Mouse (Mus musculus) thymus, adult 2 months (tissue): ENCODE data around the gene D630045J12Rik. TPM values are rescaled to one million over a fixed set of nuclear protein-coding genes. Genes with fewer than 3 reads are reported as not detected.

Experiments used
- DNase-seq: peaks from one replicate; pipeline ENCODE4 v3.0.0; 2021
- H3K27ac ChIP-seq: fragments of 200-500 bp; 2 replicates; pipeline ENCODE4 v1.5.1; 2012; ENCODE audit warnings: low read length, control low read depth; ENCODE audit not compliant: control insufficient read depth, insufficient read depth
- H3K27me3 ChIP-seq: fragments of 200-500 bp; 2 replicates; pipeline ENCODE4 v1.6.1; 2012; ENCODE audit warnings: mild to moderate bottlenecking, low read length, moderate library complexity, mixed read lengths; ENCODE audit not compliant: control insufficient read depth, insufficient read depth
- H3K36me3 ChIP-seq: fragments of 200-500 bp; 2 replicates; pipeline ENCODE4 v1.6.1; 2012; ENCODE audit warnings: mild to moderate bottlenecking, low read length, moderate library complexity; ENCODE audit not compliant: control insufficient read depth, insufficient read depth
- H3K4me1 ChIP-seq: fragments of 200-500 bp; replicated peaks from 2 replicates; pipeline ENCODE4 v1.6.1; 2012; ENCODE audit warnings: low read length; ENCODE audit not compliant: control insufficient read depth, insufficient read depth
- H3K4me3 ChIP-seq: fragments of 200-500 bp; 2 replicates; pipeline ENCODE4 v1.5.1; 2012; ENCODE audit warnings: mild to moderate bottlenecking, low read length, control low read depth, moderate library complexity; ENCODE audit not compliant: control insufficient read depth, insufficient read depth
- CTCF ChIP-seq: fragments of 200-500 bp; IDR thresholded peaks from 2 replicates; pipeline ENCODE4 v1.5.1; 2012; ENCODE audit warnings: mild to moderate bottlenecking, control low read depth, low read length, moderate library complexity, borderline replicate concordance; ENCODE audit not compliant: control insufficient read depth, poor library complexity, insufficient read depth; ENCODE audit errors: extremely low read depth
- POLR2A ChIP-seq: fragments of 200-500 bp; IDR thresholded peaks from 2 replicates; pipeline ENCODE4 v1.6.1; 2012; ENCODE audit warnings: mild to moderate bottlenecking, low read length, control low read depth, moderate library complexity; ENCODE audit not compliant: control insufficient read depth, poor library complexity, insufficient read depth; ENCODE audit errors: extremely low read depth
- WGBS: fragments of 180-500 bp; shearing (Covaris S2); methylation state at CpG from one replicate; pipeline ENCODE4 v1.1.7; 2018; 5-methylcytosine and 5-hydroxymethylcytosine counted together
- polyA plus RNA-seq: library from polyadenylated mRNA; depleted of rRNA; stranded (reverse); fragments of >200 nt; gene quantifications from 2 replicates; pipeline ENCODE4 v1.2.3, GENCODE M21; 2012

Gene D630045J12Rik
- polyA plus RNA-seq, 1 experiment, result 0.82 TPM

DNA sequence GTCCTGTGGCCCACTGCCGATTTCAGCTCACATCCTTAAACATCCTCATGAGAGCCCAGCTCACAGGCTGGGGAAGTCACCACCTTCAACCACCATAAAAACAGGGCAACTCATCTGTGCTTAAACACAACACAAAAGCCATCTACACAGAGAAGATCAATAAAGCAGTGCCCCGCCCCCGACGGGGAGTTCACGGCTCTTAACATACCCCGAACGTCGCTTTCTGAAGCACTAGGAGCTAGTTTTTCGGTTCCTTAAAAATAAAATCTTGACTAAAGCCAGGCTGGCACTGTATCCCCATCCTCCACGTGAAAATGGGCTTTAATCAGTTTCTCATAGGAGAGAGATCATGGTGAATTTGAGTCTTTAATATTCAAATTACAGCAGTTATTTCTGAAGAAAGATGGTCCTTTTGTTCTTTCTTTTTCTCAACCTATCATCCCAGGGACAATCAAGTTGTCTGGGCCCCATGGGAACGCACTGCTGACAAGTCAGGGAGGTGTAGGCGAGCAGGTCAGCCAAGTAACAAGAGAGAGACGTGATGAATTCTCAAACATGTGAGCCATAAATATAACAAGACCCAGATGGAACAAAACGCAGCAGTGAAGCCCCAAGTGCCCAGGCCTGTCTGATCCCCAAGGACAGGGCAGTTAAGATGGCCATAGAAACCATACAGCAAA is 90.8 kb downstream of the D630045J12Rik start:
- WGBS, result 91% methylated on average over 14 of the region's 14 CpGs
- no peaks in the 10 kb centered on the region for H3K36me3 ChIP-seq
- DNase-seq, result no peak
- H3K27me3 ChIP-seq, result no peaks in the 10 kb centered on the region
- H3K4me1 ChIP-seq, result no peaks in the 10 kb centered on the region
- H3K27ac ChIP-seq, result no peak overlapping the region
- H3K4me3 ChIP-seq, result no peak overlapping the region
- no peak for TF ChIP-seq POLR2A
- TF ChIP-seq CTCF, result no peak

GRCm38 (mm10) chr6:38160556-38160955 is 93.3 kb downstream of the D630045J12Rik start:
- no peak for DNase-seq
- 68% methylated on average over 2 of the region's 2 CpGs for WGBS
- TF ChIP-seq POLR2A (no peak), CTCF (no peak)
- Histone ChIP-seq H3K36me3 (no peaks in the 10 kb centered on the region), H3K27ac (no peak overlapping the region), H3K27me3 (no peaks in the 10 kb centered on the region), H3K4me1 (no peaks in the 10 kb centered on the region), H3K4me3 (no peak overlapping the region)

- 22% methylated on average over 3 of the region's 3 CpGs for WGBS
- H3K4me1 ChIP-seq, result no peaks in the 10 kb centered on the region
- no peak for TF ChIP-seq CTCF
- TF ChIP-seq POLR2A, result no peak
- H3K27me3 ChIP-seq, result no peaks in the 10 kb centered on the region
- H3K36me3 ChIP-seq, result no peaks in the 10 kb centered on the region
- DNase-seq, result peak; percentile 75
- no peak overlapping the region for H3K4me3 ChIP-seq
- H3K27ac ChIP-seq, result no peak overlapping the region
Measured at GRCm38 (mm10) chr6:38160102-38160501, 93.7 kb downstream of the D630045J12Rik start.

- no peaks in the 10 kb centered on the region for H3K27me3 ChIP-seq
- no peak overlapping the region for H3K27ac ChIP-seq
- whole genome bisulfite sequencing, result 93% methylated on average over 4 of the region's 4 CpGs
- no peaks in the 10 kb centered on the region for H3K36me3 ChIP-seq
- no peaks in the 10 kb centered on the region for H3K4me1 ChIP-seq
- no peak overlapping the region for H3K4me3 ChIP-seq
- DNase-seq, result no peak
- TF ChIP-seq CTCF (no peak), POLR2A (no peak)
Measured at GRCm38 (mm10) chr6:38159576-38159975, 94.2 kb downstream of the D630045J12Rik start.

GRCm38 (mm10) chr6:38157925-38158324 is 95.9 kb downstream of the D630045J12Rik start:
- 97% methylated on average over 16 of the region's 16 CpGs for WGBS
- no peak for TF ChIP-seq POLR2A
- TF ChIP-seq CTCF, result no peak

GRCm38 (mm10) chr6:38156204-38156603 is 97.6 kb downstream of the D630045J12Rik start:
- Histone ChIP-seq H3K36me3 (no peaks in the 10 kb centered on the region), H3K27ac (no peak overlapping the region), H3K27me3 (no peaks in the 10 kb centered on the region), H3K4me3 (no peak overlapping the region), H3K4me1 (no peaks in the 10 kb centered on the region)
- DNase-seq, result no peak
- 94% methylated on average over 5 of the region's 5 CpGs for WGBS
- TF ChIP-seq CTCF, result no peak
- no peak for TF ChIP-seq POLR2A

More at GRCm38 (mm10) chr6:38157925-38158324, 95.9 kb downstream of the D630045J12Rik start:
- H3K4me3 ChIP-seq, result no peak overlapping the region
- no peaks in the 10 kb centered on the region for H3K4me1 ChIP-seq
- H3K27me3 ChIP-seq, result no peaks in the 10 kb centered on the region
- H3K36me3 ChIP-seq, result no peaks in the 10 kb centered on the region
- DNase-seq, result no peak
- H3K27ac ChIP-seq, result no peak overlapping the region

DNA sequence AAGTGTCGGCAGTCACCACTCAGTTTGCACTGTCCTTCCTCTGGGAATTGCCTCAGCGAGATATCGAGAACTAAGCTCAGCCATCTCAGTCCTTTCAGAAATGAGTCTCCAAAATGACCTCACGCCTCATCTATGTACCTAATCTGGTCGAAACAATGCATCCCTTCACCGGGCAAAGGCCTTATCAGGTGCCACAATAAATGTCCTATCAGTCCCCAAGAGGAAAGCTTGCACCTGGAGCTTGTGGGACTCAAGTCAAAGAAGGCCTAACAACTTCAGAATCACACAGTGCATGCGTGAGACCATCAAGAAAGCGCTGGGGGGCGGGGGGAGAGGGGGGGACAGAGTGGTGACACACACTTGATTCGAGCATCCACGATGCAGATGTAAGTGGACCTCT is 101.5 kb downstream of the D630045J12Rik start:
- 97% methylated on average over 11 of the region's 11 CpGs for WGBS
- no peak overlapping the region for H3K27ac ChIP-seq
- DNase-seq, result no peak
- H3K4me1 ChIP-seq, result peaks cover 6% of the 10 kb centered on the region; the same call in 1 of the 2 replicates
- no peaks in the 10 kb centered on the region for H3K36me3 ChIP-seq
- no peak overlapping the region for H3K4me3 ChIP-seq
- TF ChIP-seq CTCF (no peak), POLR2A (no peak)
- no peaks in the 10 kb centered on the region for H3K27me3 ChIP-seq
